Mouse (Mus musculus) limb, embryonic 11.5 days (tissue): Measurements from ENCODE around the gene Gja3. TPM values are rescaled to one million over a fixed set of nuclear protein-coding genes. Genes with fewer than 3 reads are reported as not detected.

ENCODE experiments used
- ATAC-seq: fragments of 200-750 bp; cut with Nextera tagmentation; 2 replicates; pipeline ENCODE4 v1.8.0; 2017; ENCODE audit warnings: low read depth; ENCODE audit not compliant: insufficient number of reproducible peaks, low FRiP score, low TSS enrichment
- DNase-seq: peaks from one replicate; pipeline ENCODE4 v3.0.0-alpha.2; 2015; ENCODE audit warnings: low spot score
- H3K27ac ChIP-seq: fragments of 300-500 bp; sonication (generic); replicated peaks from 2 replicates; pipeline ENCODE4 v1.5.1; 2014; ENCODE audit warnings: low read depth, mild to moderate bottlenecking, low read length
- H3K27me3 ChIP-seq: fragments of 300-500 bp; sonication (generic); 2 replicates; pipeline ENCODE4 v1.6.1; 2014; ENCODE audit warnings: mild to moderate bottlenecking, low read length, mixed read lengths; ENCODE audit not compliant: control insufficient read depth, insufficient read depth
- H3K36me3 ChIP-seq: fragments of 300-500 bp; sonication (generic); 2 replicates; pipeline ENCODE4 v1.6.1; 2014; ENCODE audit warnings: mild to moderate bottlenecking, low read length, moderate library complexity, mixed read lengths; ENCODE audit not compliant: control insufficient read depth, insufficient read depth
- H3K4me1 ChIP-seq: fragments of 300-500 bp; sonication (generic); 2 replicates; pipeline ENCODE4 v1.6.1; 2014; ENCODE audit warnings: low read length, mixed read lengths; ENCODE audit not compliant: control insufficient read depth, insufficient read depth
- H3K4me2 ChIP-seq: fragments of 300-500 bp; sonication (generic); 2 replicates; pipeline ENCODE4 v1.6.1; 2014; ENCODE audit warnings: low read depth, mild to moderate bottlenecking, moderate library complexity; ENCODE audit not compliant: severe bottlenecking
- H3K4me3 ChIP-seq: fragments of 300-500 bp; sonication (generic); 2 replicates; pipeline ENCODE4 v1.5.1; 2014; ENCODE audit warnings: low read depth, low read length
- H3K9ac ChIP-seq: fragments of 300-500 bp; sonication (generic); 2 replicates; pipeline ENCODE4 v1.6.1; 2014; ENCODE audit warnings: mild to moderate bottlenecking, low read length
- H3K9me3 ChIP-seq: fragments of 300-500 bp; sonication (generic); 2 replicates; pipeline ENCODE4 v1.6.1; 2016; ENCODE audit warnings: low read length; ENCODE audit not compliant: control insufficient read depth
- WGBS: fragments of 180-500 bp; shearing (Covaris S2); extraction: QIAGEN DNeasy Blood & Tissue Kit; methylation state at CpG from one replicate; pipeline ENCODE4 v1.1.7; 2014; 5-methylcytosine and 5-hydroxymethylcytosine counted together
- polyA plus RNA-seq: library from polyadenylated mRNA; unstranded; fragments of >200 nt; fragmentation: Nextera tagmentation; extraction: Ambion mirVana; gene quantifications from 2 replicates; pipeline ENCODE4 v1.2.1, GENCODE M21; 2014

Gja3 gene
- 18.8 and 19.8 TPM in 2 replicates for polyA plus RNA-seq

GRCm38 (mm10) chr14:57057563-57058321 is at the start of gene Gja3:
Gja3 (minus strand) TSS chr14:57058100.
- H3K4me1 ChIP-seq: 0 out of 2 replicates have a peak, but pooled peaks cover 4% of the 10 kb centered on the region
- H3K36me3 ChIP-seq: no peaks in the 10 kb centered on the region
- ATAC-seq: peak; percentile 69
- H3K4me2 ChIP-seq: peak within 1 kb of the TSS; percentile 86
- peaks cover 23% of the 10 kb centered on the region for H3K27me3 ChIP-seq
- H3K9ac ChIP-seq: peak within 1 kb of the TSS; percentile 48
- peak; percentile 79 for DNase-seq
- no peaks in the 10 kb centered on the region for H3K9me3 ChIP-seq
- no peak within 1 kb of the TSS for H3K27ac ChIP-seq
- 0% methylated on average over 76 of the region's 79 CpGs for WGBS
- peak within 1 kb of the TSS; percentile 57 for H3K4me3 ChIP-seq

DNA sequence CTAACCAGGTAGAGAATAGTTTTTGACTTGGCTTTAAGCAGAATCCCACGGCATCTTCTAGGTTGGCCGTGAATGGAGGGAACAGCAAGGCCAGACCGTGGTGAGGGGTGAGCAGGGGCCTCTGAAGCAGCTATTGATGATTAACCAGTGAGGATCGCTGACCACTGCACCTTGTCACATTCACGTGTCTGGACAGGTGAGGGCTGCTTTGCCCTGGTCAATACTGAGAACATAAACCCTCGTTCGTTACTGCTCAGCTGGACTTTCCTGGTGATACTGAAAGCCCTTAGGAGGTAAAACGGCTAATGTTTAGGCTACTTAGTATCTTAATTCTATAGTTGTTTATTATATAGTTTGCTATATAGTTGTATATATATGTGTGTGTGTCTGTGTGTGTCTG is 49.2 kb upstream of the Gja3 start:
- Histone ChIP-seq H3K4me1 (peaks cover 8% of the 10 kb centered on the region; the same call in 1 of the 2 replicates), H3K36me3 (no peaks in the 10 kb centered on the region), H3K9me3 (no peaks in the 10 kb centered on the region), H3K27ac (no peak overlapping the region), H3K9ac (no peak overlapping the region), H3K4me2 (no peak overlapping the region), H3K27me3 (peaks cover 50% of the 10 kb centered on the region), H3K4me3 (no peak overlapping the region)
- DNase-seq (no peak), ATAC-seq (no peak)
- 68% methylated on average over 8 of the region's 8 CpGs for WGBS

- WGBS: 49% methylated on average over 11 of the region's 11 CpGs
- no peak overlapping the region for H3K9ac ChIP-seq
- no peak overlapping the region for H3K27ac ChIP-seq
- no peak overlapping the region for H3K4me3 ChIP-seq
- no peak overlapping the region for H3K4me2 ChIP-seq
- peaks cover 52% of the 10 kb centered on the region for H3K27me3 ChIP-seq
- no peaks in the 10 kb centered on the region for H3K9me3 ChIP-seq
- H3K4me1 ChIP-seq: peaks cover 8% of the 10 kb centered on the region; the same call in 1 of the 2 replicates
- no peak for ATAC-seq
- H3K36me3 ChIP-seq: no peaks in the 10 kb centered on the region
- no peak for DNase-seq
Measured at GRCm38 (mm10) chr14:57105721-57106120, 47.8 kb upstream of the Gja3 start.

- Histone ChIP-seq H3K27ac (no peak overlapping the region), H3K4me3 (no peak overlapping the region; the same call in 1 of the 2 replicates), H3K9ac (no peak overlapping the region), H3K4me1 (peaks cover 8% of the 10 kb centered on the region; the same call in 1 of the 2 replicates), H3K36me3 (no peaks in the 10 kb centered on the region), H3K9me3 (no peaks in the 10 kb centered on the region), H3K27me3 (peaks cover 52% of the 10 kb centered on the region), H3K4me2 (peak overlapping the region; percentile 98; the same call in 1 of the 2 replicates)
- DNase-seq: no peak
- 10% methylated on average over 14 of the region's 14 CpGs for WGBS
- ATAC-seq: no peak
Measured at GRCm38 (mm10) chr14:57105111-57105510, 47.2 kb upstream of the Gja3 start.

DNA sequence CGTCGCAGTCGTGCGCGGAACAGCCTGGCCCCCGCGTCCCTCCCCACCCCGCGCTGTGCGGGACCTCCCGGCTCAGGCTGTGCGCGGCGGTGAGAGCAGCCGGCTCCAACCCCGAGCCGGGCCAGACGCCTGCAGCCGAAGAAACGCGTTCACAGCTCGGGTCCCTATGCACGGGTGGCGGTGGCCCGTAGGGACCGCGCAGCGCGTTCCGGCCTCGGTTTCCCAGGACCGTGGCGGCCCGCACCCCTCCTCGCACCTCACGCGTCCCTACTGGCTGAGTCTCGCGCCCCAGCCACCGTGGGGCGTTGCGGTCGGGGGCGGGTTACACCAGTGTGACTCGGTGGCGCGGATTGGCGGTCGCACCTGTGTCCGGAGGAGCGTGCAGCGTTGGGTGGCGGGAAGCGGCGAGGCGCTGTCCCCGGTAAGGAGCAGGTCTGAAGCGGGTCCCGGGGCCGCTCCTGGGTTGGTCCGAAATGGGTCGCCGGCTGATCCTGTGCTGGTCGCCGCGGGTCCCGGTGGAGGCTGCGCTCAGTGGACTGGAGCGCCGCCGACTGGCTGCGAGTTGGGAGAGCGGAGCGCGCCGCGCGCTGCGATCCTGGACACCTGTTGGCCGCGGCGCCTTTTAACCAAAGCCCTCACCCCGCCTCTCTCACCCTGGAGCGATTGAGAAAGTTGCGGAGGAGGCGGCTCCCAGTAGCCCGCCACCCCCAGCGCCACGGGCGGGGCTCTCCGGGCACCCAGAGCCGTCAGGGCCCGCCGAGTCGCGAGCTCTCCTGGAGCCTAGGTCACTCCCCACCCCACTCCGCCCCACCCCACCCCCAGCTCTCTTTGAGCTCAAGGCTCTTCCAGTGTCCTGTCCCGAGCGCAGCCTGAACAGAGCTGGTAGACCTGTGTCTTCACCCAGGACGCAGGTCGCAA is 46.5 kb upstream of the Gja3 start, which contains the start of gene Gjb2:
Gene Gjb2 (minus strand): TSS at position 597 of the 918 bp plus-strand sequence.
- Histone ChIP-seq H3K4me3 (peak within 1 kb of the TSS; percentile 57), H3K9me3 (no peaks in the 10 kb centered on the region), H3K27me3 (peaks cover 52% of the 10 kb centered on the region), H3K4me2 (peak within 1 kb of the TSS; percentile 98), H3K9ac (peak within 1 kb of the TSS; percentile 60), H3K36me3 (no peaks in the 10 kb centered on the region), H3K27ac (no peak within 1 kb of the TSS), H3K4me1 (peaks cover 8% of the 10 kb centered on the region; the same call in 1 of the 2 replicates)
- DNase-seq (peak; percentile 75), ATAC-seq (peak; percentile 59)
- WGBS: under 1% methylated on average over 91 of the region's 101 CpGs

DNA sequence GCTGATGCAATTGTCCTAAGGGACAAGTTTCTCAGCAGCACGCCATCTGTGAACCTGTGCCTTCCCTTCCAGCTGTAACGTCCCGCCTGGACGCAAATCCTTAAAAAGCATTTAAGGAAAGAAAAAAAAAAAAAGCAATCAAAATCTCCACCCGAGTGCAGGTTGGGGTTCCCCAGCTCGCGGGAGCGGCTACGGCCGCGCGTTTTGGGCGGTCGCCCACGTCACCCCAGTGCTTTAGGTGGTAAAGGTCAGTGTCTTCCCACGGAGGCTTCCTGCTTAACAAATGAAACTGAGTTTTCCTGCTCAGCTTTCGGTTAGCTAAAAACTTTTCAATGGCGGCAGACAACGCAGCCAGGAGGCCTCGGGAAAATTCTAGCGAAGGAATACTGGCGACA is 45.8 kb upstream of the Gja3 start:
- DNase-seq (peak; percentile 41), ATAC-seq (no peak)
- Histone ChIP-seq H3K4me2 (peak overlapping the region; percentile 98), H3K9me3 (no peaks in the 10 kb centered on the region), H3K4me3 (peak overlapping the region; percentile 57), H3K27me3 (peaks cover 52% of the 10 kb centered on the region), H3K27ac (no peak overlapping the region), H3K36me3 (no peaks in the 10 kb centered on the region), H3K4me1 (peaks cover 11% of the 10 kb centered on the region), H3K9ac (peak overlapping the region; percentile 60; the same call in 1 of the 2 replicates)
- WGBS: 1% methylated on average over 22 of the region's 22 CpGs

DNA sequence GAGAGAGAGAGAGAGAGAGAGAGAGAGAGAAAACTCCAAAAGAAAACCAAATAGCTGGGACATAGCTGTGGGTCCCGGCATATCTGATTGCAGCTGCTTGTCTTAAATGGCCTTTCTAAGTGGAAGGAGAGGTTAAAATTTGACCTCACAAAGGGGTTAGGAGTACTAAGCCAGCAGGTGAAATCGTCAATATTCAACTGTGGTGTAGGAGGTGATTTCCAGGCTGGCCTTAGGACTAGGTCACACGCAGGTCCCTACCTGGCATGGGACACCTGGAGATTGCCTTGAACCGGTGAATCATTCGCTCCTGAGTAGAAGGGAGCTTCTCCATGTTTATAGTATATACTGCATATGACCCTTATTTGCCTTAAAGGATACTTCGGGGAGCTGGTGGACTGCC is 45.2 kb upstream of the Gja3 start:
- Histone ChIP-seq H3K9ac (no peak overlapping the region), H3K27me3 (peaks cover 52% of the 10 kb centered on the region), H3K9me3 (no peaks in the 10 kb centered on the region), H3K36me3 (no peaks in the 10 kb centered on the region), H3K4me1 (peaks cover 11% of the 10 kb centered on the region), H3K27ac (no peak overlapping the region), H3K4me3 (no peak overlapping the region), H3K4me2 (0 out of 2 replicates have a peak overlapping the region, but pooled peaks have one; percentile 98)
- ATAC-seq (no peak), DNase-seq (no peak)
- 50% methylated on average over 6 of the region's 6 CpGs for WGBS

DNA sequence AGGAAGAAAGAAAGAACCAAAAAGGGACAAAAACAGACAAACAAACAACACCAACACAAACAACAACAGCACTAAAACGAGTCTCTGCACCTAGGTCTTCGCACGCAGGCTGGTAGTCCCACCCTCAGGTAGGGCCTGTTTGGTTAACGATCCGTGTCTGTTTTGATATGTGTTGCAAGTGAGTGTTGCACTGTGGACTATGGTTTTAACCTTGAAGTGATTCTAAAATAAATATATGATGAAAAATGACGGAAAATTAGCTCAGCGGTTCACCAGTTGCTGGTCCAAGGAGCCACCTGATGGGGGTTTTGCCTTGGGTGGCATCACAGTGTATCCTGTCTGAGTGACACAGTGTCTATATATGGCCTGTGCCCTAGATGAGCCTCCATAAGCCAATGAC is 43.7 kb upstream of the Gja3 start:
- H3K4me3 ChIP-seq: no peak overlapping the region
- no peaks in the 10 kb centered on the region for H3K9me3 ChIP-seq
- ATAC-seq (no peak), DNase-seq (no peak)
- no peak overlapping the region for H3K4me2 ChIP-seq
- no peak overlapping the region for H3K9ac ChIP-seq
- peaks cover 44% of the 10 kb centered on the region for H3K27me3 ChIP-seq
- 86% methylated on average over 7 of the region's 7 CpGs for WGBS
- no peaks in the 10 kb centered on the region for H3K36me3 ChIP-seq
- H3K4me1 ChIP-seq: peaks cover 11% of the 10 kb centered on the region
- H3K27ac ChIP-seq: no peak overlapping the region
